Mouse (Mus musculus) testis, adult 2 months (tissue): ENCODE measurements around the gene Stat3.

Experiments
- CTCF ChIP-seq: fragments of 200-500 bp; IDR thresholded peaks from 2 replicates; pipeline ENCODE4 v1.5.1; 2012; ENCODE audit warnings: low read depth, mild to moderate bottlenecking, inconsistent platforms, low read length, moderate library complexity; ENCODE audit not compliant: control insufficient read depth, insufficient read depth, insufficient replicate concordance
- POLR2A ChIP-seq: fragments of 200-500 bp; IDR thresholded peaks from 2 replicates; pipeline ENCODE4 v1.6.1; 2012; ENCODE audit warnings: low read depth, mild to moderate bottlenecking, inconsistent platforms, low read length, moderate library complexity; ENCODE audit not compliant: control insufficient read depth

DNA sequence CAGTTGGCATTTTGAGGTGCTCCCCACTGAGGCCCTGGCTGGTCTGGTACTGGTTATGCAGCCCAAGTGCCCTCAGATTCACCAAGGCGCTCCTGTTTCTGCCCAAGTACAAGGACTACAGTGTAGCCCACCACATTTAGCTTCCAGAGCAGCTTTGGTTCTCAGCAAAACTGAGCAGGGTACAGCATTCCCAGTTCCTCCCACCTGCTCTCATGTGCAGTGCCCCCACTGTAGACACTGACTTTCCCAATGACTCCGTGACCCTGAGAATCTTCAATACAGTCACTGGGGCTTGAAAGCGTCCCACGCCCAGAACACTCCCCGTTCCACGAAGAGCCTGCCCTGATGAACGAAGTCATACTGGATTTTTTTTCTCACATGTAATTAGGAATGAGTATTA is 8.7 kb downstream of the Stat3 start:
- TF ChIP-seq CTCF (no peak), POLR2A (no peak)
